Mouse (Mus musculus) C2C12 (cell line): ENCODE results near the gene Adamtsl5. TPM values are rescaled to one million over a fixed set of nuclear protein-coding genes. Genes with fewer than 3 reads are reported as not detected.

Experiments used
- H3K27me3 ChIP-seq: one replicate; pipeline ENCODE4 v1.6.1; 2011; ENCODE audit not compliant: control insufficient read depth, insufficient read depth, insufficient read length
- H3K36me3 ChIP-seq: one replicate; pipeline ENCODE4 v1.6.1; 2011; ENCODE audit not compliant: control insufficient read depth, insufficient read depth
- H3K4me3 ChIP-seq: one replicate; pipeline ENCODE4 v1.5.1; 2011; ENCODE audit warnings: mild to moderate bottlenecking, control low read depth; ENCODE audit not compliant: poor library complexity, insufficient read depth, severe bottlenecking
- H3K79me2 ChIP-seq: one replicate; pipeline ENCODE4 v1.6.1; 2011; ENCODE audit not compliant: control insufficient read depth, insufficient read depth
- H3K79me3 ChIP-seq: one replicate; pipeline ENCODE4 v1.6.1; 2011; ENCODE audit warnings: low read depth, control low read depth
- H3ac ChIP-seq: one replicate; pipeline ENCODE3; 2011; ENCODE audit warnings: low read depth; ENCODE audit not compliant: control insufficient read depth, insufficient read length
- CEBPB ChIP-seq: IDR thresholded peaks from one replicate; pipeline ENCODE4 v1.6.1; 2011; ENCODE audit warnings: low read depth, mild to moderate bottlenecking, control low read depth, moderate library complexity
- CTCF ChIP-seq: IDR thresholded peaks from one replicate; pipeline ENCODE4 v1.5.1; 2011; ENCODE audit not compliant: control insufficient read depth, insufficient read depth, insufficient read length
- FOSL1 ChIP-seq: IDR thresholded peaks from one replicate; pipeline ENCODE4 v1.8.0; 2011; ENCODE audit warnings: mild to moderate bottlenecking, low read length; ENCODE audit not compliant: poor library complexity, insufficient read depth, severe bottlenecking
- MAX ChIP-seq: IDR thresholded peaks from one replicate; pipeline ENCODE4 v1.6.1; 2011; ENCODE audit warnings: mild to moderate bottlenecking, control low read depth
- MYOD1 ChIP-seq: IDR thresholded peaks from one replicate; pipeline ENCODE4 v1.6.1; 2011; ENCODE audit warnings: low read depth; ENCODE audit not compliant: control insufficient read depth, insufficient read length
- MYOG ChIP-seq: IDR thresholded peaks from one replicate; pipeline ENCODE4 v1.6.1; 2011; ENCODE audit not compliant: control insufficient read depth, insufficient read length; ENCODE audit errors: extremely low read depth
- USF1 ChIP-seq: IDR thresholded peaks from one replicate; pipeline ENCODE4 v1.6.1; 2011; ENCODE audit warnings: low read depth, mild to moderate bottlenecking, control low read depth, moderate library complexity
- polyA plus RNA-seq: library from polyadenylated mRNA; unstranded; fragments of >200 nt; fragmentation: generic; extraction: Trizol; gene quantifications from one replicate; pipeline ENCODE4 v1.2.1, GENCODE M21; 2012; ENCODE audit warnings: missing spikeins

Gene Adamtsl5
- polyA plus RNA-seq, 1 experiment = 18.3 TPM

DNA sequence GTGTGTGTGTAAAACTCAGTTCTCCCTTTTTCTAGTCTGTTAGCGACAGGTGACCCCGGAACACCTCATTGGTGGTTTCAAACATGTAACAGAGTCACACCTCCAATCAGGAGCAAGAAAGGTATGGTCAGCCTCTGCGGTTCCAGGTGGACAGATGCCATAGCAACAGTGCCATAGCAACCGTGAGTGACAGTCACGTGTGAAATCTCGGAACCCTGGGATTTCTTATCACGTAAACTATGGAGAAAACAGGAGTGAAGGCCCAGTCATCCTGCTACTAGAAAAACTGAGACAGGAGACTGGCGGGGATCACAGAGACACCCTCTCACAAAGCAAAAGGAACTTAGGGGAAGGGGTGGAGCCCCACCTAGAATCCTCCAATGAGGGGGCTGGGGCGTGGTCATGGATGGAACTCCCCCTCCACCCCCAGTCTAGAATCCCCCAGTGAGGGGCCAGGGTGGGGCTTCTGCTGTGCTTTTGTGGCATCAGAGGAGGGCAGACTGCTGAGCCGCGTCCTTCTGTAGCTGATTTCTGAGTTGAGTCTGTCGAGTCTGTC is 23.3 kb upstream of the Adamtsl5 start:
- Histone ChIP-seq H3K79me3 (no peaks in the 10 kb centered on the region), H3K79me2 (no peaks in the 10 kb centered on the region), H3ac (no peak overlapping the region), H3K27me3 (no peaks in the 10 kb centered on the region), H3K36me3 (no peaks in the 10 kb centered on the region), H3K4me3 (no peak overlapping the region)
- TF ChIP-seq FOSL1 (no peak), MYOG (no peak), MAX (no peak), CTCF (no peak), CEBPB (no peak), MYOD1 (no peak), USF1 (no peak)

- Histone ChIP-seq H3K79me2 (no peaks in the 10 kb centered on the region), H3K4me3 (no peak overlapping the region), H3K79me3 (no peaks in the 10 kb centered on the region), H3ac (no peak overlapping the region), H3K36me3 (no peaks in the 10 kb centered on the region), H3K27me3 (no peaks in the 10 kb centered on the region)
- TF ChIP-seq CTCF = no peak
- no peak for TF ChIP-seq CEBPB
- no peak for TF ChIP-seq MAX
Observed at GRCm38 (mm10) chr10:80369995-80370747, 22.0 kb upstream of the Adamtsl5 start.

DNA sequence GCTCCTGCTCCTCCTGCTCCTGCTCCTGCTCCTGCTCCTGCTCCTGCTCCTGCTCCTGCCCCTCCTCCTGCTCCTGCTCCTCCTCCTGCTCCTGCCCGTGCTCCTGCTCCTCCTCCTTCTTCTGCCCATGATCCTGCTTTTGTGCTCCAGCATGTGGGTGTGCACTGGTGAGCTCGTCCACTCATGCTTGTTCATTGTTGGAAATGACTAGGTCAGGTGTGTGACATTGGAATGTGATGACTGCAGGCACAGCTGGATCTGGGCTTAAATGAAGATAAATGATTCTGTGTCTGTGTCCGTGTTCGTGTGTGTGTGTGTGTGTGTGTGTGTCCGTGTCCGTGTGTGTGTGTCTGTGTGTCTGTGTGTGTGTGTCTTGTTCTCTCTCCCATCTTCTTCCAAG is 20.2 kb upstream of the Adamtsl5 start:
- peaks cover 3% of the 10 kb centered on the region for H3K27me3 ChIP-seq
- H3K4me3 ChIP-seq = no peak overlapping the region
- no peaks in the 10 kb centered on the region for H3K79me3 ChIP-seq
- no peak overlapping the region for H3ac ChIP-seq
- no peaks in the 10 kb centered on the region for H3K79me2 ChIP-seq
- TF ChIP-seq MYOD1 (peak; percentile 7), MYOG (no peak), FOSL1 (no peak), MAX (no peak), CEBPB (no peak), CTCF (no peak), USF1 (no peak)
- no peaks in the 10 kb centered on the region for H3K36me3 ChIP-seq

DNA sequence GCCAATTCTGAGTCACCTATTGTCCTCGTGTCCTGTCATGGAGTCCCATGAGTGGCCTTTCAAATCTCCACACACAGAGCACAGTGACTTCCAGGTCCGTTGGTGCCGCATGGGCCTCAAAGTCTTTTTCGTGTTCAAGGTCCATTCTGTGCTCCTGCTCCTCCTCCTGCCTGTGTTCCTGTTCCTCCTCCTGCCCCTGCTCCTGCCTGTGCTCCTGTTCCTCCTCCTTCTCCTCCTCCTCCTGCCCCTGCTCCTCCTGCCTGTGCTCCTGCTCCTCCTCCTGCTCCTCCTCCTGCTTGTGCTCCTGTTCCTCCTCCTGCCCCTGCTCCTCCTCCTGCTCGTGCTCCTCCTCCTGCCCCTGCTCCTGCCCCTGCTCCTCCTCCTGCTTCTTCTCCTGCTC is 19.7 kb upstream of the Adamtsl5 start:
- H3K79me3 ChIP-seq = no peaks in the 10 kb centered on the region
- TF ChIP-seq CTCF (no peak), MAX (peak; percentile 22)
- H3K4me3 ChIP-seq = peak overlapping the region; percentile 28
- no peaks in the 10 kb centered on the region for H3K36me3 ChIP-seq
- H3ac ChIP-seq = peak overlapping the region; percentile 41
- no peaks in the 10 kb centered on the region for H3K79me2 ChIP-seq
- peaks cover 3% of the 10 kb centered on the region for H3K27me3 ChIP-seq

DNA sequence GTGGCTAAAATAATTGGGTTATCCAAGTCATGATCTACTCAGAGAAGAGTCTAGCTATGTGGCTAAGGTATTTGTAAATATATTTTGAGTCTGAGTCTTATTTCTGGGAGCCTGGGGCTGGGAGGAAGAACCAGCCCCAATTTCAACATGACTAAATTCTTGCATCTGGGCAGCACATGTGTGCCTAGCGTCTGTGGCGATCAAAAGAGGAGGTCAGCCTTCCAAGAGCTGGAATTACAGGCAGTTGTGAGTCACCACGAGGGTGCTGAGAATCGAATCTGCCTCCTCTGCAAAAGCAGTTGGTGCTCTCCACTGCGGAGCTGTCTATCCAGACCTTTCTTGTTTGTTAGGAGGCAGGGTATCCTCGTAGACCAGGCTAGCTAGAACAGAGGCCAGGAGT is 17.5 kb upstream of the Adamtsl5 start:
- H3K27me3 ChIP-seq = peaks cover 8% of the 10 kb centered on the region
- TF ChIP-seq CTCF = no peak
- no peak for TF ChIP-seq USF1
- TF ChIP-seq MYOD1 = no peak

DNA sequence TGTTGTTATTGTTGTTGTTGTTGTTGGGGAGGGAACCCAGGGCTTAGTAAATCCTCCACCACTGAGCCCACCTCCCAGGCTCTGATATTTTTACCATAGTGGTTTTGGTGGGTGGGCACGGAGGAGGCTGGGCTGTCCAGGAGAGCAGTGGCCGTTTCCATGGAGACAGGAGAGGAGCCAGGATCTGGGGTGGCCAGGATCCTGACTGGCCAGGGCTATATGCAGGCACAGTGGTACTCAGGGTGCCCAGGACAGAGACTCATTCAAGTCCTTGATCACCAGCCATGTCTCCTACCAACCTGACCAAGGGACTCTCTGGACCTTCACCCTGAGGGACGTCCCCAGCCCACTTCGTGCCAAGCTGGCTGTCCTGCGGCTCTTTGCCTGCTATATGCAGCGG is 15.5 kb upstream of the Adamtsl5 start:
- no peaks in the 10 kb centered on the region for H3K36me3 ChIP-seq
- H3K79me3 ChIP-seq = no peaks in the 10 kb centered on the region
- no peak overlapping the region for H3ac ChIP-seq
- TF ChIP-seq MYOG (no peak), MYOD1 (no peak), FOSL1 (no peak), CTCF (no peak), CEBPB (no peak), MAX (no peak), USF1 (no peak)
- H3K4me3 ChIP-seq = no peak overlapping the region
- peaks cover 24% of the 10 kb centered on the region for H3K27me3 ChIP-seq
- H3K79me2 ChIP-seq = no peaks in the 10 kb centered on the region

More for the DNA sequence above, 17.5 kb upstream of the Adamtsl5 start:
- Histone ChIP-seq H3ac (no peak overlapping the region), H3K36me3 (no peaks in the 10 kb centered on the region), H3K79me3 (no peaks in the 10 kb centered on the region), H3K4me3 (no peak overlapping the region), H3K79me2 (no peaks in the 10 kb centered on the region)
